Mouse (Mus musculus) G1E-ER4 (cell line): ENCODE results near the gene Babam1. TPM values are rescaled to one million over a fixed set of nuclear protein-coding genes. Genes with fewer than 3 reads are reported as not detected.

ENCODE experiments used
- GATA1 ChIP-seq: IDR thresholded peaks from one replicate; pipeline ENCODE4 v1.8.0; 2012; ENCODE audit warnings: low read length, inconsistent platforms
- polyA plus RNA-seq: library from polyadenylated mRNA; stranded (reverse); fragments of >175 nt; gene quantifications from 2 replicates; pipeline ENCODE4 v1.2.3, GENCODE M21; 2012

The Babam1 gene
- 146 and 153 TPM in 2 replicates for polyA plus RNA-seq

DNA sequence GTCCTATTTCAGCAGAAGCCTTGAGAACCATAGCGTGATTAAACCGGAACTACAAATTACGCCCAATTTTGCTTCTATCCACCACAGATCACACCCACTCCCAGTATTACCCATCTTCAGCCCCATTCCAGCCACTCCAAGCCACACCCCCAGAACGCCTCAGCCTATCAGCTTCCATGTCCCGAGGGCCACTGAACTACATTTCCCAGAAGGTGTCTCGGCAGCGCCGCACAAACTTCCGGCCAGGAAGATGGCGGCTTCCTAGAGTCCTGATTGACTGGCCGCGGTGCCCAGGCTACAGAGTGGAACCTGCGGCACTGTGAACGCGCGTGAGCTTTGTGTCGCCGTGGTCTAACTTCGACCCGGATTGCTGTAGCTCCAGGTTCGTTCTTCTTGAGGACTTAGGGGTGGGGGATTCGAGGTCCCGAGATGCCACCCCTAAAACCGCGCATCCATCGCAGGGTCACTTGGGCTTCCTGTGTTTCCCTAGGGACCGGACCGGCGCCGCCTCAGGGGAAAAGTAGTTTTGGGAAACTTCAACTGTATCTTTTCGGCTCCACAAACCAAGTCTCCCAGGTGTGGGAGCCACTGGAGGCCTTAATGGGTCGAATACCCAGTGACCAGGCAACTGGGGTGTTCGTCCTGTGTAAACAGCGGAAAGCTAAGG, at the start of gene Babam1:
TSS of gene Babam1 (plus strand) at position 223 of the 667 bp plus-strand sequence.
- no peak for TF ChIP-seq GATA1

DNA sequence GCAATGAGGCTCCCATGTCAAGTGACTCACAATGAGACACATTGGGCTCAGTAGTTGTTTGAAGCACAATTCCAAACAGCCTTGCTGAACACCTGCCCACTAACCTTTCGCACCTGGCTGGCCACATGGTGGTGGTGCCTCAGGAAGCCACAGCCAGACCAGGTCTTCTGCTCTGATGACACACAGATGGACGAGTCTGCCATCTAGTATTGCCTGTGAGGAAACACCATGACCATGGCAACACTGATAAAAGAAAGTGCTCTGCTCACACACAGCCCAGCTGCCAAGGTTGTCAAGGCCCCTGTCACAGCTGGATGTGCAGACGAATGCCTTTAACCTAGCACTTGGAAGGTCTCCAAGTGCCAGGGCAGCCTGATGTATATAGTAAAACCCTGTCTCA, 45.5 kb upstream of the Babam1 start:
- TF ChIP-seq GATA1, result no peak

DNA sequence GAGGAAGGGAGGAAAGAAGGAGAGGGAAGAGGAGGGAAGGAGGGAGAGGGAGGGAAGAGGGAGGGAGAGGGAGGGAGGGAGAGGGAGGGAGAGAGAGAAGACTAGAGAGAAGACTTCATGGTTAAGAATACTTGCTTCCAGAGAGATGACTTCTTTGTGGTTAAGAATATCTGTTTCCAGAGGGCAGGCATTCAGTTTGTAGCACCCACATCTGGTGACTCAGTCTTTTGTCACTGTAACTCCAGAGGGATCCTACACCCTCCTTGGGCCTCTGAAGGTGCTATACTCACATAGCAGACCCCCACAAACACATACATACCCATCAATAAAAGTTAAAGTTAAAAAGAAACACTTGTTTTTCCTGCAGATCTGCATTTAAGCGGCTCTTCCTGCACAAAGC, 45.1 kb upstream of the Babam1 start:
- TF ChIP-seq GATA1, result no peak

DNA sequence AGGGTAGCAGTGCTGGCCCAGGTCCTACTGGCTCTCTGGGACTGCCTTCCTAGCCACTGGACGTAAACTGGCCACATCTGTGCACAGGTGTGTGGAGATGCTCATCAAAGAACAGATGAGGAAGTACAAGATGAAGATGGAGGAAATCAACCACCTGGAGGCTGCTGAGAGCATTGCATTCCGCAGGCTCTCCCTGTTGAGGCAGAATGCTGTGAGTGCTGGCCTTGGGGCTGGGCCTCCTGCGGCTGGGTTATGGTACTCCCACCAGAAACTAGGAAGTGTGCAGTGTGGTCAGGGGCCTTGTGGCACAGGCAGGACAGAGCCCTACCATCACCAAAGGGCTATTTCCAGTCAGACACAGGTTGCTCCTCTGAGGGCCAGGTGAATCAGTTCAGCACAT, 38.6 kb upstream of the Babam1 start:
- no peak for TF ChIP-seq GATA1

DNA sequence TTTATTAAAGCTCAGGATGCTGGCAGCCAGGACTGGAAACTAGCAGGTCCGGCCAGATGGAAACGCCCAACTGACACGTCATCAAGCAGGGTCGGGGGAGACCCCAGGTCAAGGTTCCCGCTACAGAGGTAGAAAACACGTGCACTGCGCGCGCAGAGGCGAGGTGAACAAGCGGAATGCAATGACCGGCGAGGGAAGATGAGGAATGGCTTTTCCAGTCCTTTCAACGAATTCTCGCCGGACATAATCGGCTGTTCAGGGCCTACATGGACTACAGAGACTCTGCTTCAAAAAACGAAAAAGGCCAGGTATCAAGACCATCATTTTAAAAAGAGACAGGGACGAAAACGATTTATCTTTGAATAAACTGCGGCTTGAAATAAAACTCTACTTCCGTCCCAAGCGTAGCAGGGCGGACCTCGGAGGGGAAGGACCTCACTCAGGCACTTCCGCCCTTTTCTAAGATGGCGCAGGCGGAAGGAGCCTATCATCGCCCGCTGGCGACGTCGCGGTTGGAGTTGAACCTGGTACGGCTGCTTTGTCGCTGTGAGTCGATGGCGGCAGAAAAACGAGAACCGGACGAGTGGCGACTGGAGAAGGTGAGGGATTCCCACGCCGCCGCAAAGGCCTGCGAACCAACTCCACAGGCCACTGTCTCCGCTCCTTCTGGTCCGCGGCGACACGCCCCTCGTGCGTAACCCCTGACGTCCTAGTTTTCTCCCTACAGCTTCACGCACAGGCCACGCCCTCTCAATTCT, 29.7 kb upstream of the Babam1 start, which contains the start of gene Use1:
TSS of gene Use1 (plus strand) at position 78 of the 758 bp plus-strand sequence.
- TF ChIP-seq GATA1, result no peak

DNA sequence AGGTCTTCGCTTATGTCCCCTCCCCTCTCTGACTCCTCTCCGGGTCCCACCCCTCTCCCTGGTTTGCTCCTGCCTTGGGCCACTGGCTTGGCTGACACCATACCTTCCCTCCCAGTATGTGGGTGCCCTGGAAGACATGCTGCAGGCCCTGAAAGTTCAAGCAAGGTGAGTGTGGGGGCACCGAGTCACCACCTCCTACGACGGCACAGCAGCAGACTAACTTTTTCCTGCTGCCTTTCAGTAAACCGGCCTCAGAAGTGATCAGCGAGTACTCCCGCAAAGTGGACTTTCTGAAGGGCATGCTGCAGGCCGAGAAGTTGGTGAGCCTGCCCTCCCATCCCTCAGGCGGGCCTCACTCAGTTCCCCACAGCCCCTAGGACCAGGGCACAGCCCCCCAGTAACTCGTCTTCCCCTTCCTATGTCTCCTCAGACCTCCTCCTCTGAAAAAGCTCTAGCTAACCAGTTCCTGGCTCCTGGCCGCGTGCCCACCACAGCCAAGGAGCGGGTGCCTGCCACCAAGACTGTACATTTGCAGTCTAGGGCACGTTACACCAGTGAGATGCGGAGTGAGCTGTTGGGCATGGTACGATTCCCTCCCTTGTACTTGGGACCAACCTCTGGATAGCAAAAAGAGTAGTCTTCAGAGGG, 29.0 kb upstream of the Babam1 start:
- TF ChIP-seq GATA1, result no peak

DNA sequence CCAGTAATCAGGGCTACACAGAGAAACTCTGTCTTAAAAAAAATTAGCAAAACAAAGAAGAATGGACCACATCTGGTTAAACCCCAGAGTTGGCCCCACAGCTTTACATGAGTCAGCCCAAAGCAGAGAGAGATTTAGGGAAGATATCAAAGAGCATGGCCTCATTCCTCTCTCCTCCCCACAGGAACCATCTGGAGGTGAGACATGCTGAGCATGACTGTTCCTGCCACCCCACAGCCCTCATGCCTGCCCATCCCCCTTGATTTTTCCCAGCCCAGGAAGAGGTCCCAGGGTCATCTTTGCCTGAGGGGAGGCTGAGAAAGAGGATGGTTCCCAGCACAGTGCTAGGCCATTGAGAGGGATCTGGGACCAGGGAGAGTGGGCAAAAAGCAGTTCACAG, 28.3 kb upstream of the Babam1 start:
- no peak for TF ChIP-seq GATA1

DNA sequence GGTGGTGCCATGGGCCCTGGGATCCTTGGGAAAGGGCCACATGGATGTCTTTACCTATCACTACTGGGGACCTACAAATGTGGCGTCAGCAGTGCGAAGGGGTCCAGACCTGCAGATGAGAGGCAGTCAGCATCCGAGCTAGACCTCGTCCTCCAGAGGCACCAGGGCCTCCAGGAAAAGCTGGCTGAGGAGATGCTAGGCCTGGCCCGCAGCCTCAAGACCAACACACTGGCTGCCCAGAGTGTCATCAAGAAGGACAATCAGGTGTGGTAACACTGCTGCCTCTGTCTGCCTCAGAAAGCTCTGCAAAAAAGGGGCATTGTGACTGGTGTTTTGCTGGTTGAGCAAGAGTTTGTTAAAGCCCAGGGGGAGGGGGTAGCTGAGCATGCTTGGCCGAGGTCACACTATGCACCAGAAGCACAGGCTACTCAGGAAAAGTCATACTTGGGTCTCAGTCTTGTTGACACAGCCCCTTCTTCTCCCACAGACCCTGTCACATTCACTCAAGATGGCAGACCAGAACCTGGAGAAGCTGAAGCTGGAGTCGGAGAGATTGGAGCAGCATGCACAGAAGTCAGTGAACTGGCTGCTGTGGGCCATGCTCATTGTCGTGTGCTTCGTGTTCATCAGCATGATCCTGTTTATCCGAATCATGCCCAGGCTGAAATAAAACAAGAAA, 27.5 kb upstream of the Babam1 start:
- no peak for TF ChIP-seq GATA1

DNA sequence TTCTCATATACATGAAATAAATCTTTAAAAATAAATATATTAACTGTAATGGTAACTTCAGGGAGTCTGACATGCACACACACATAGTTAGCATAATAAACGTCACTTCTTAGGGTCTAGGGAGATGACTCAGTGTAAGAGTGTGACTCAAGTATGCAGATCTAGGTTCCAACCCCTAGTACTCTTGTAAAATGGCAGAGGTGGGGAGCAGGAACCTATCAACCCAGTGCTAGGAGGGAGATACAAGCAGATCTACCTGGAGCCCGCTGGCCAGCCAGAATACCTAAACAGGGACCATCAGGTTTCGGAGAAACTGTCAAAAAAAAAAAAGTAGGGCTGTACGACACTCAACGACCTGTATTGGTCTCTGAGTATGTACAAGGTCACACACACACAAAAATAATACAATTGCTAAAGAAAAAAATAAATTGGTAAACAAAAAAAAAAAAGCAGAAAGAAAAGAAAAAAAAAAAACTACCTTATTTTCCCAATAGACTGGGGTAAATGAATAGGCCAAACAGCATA, 25.9 kb upstream of the Babam1 start:
- no peak for TF ChIP-seq GATA1

DNA sequence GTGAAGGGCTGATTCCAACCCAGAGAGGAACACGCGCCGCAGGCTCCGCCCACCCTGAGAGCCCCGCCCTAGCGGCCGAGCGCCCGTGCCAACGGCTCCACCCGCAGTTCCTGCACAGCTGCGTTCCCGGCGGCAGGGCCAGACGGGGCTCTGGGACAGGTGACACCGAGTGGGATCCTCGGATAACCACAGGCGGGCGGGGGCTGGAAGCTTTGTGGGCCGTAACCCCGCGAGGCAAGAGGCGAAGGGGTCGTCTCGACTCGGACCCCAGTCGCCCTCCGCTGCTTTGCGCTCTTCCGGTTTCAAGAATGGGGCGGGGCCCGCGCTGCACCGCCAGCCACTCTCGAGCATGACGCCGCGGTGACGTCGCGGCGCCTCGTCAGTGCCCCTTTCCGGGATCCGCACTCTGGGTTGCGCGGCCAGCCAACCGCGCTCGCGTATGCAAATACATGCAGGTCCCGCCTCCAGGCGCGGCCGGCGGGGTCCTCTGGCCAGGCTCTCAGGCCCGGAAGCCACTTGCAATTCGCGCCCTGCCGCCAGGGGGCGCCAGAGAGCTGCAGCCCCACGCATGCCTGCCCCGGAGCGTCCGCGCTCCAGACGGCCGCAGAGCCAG, 25.3 kb upstream of the Babam1 start, which contains the start of gene Ocel1:
TSS of gene Ocel1 (plus strand) at position 63 of the 613 bp plus-strand sequence.
- no peak for TF ChIP-seq GATA1

DNA sequence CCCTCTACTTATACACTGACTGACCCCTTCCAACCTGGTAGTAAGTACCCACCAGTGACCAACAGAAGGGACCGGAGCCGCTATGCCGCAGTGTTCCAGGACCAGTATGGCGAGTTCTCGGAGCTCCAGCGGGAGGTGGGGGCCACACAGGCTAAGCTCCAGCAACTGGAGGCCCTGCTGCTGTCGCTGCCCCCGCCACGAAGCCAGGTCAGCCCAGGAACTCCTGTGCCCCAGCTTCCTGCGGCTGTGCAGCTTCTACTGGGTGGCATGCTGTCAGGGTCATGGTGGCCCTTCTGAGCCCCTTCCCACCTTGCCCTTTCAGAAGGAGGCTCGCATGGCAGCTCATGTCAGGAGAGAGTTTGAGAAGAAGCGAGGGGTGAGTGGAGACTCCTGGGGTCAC, 24.2 kb upstream of the Babam1 start:
- TF ChIP-seq GATA1, result no peak

DNA sequence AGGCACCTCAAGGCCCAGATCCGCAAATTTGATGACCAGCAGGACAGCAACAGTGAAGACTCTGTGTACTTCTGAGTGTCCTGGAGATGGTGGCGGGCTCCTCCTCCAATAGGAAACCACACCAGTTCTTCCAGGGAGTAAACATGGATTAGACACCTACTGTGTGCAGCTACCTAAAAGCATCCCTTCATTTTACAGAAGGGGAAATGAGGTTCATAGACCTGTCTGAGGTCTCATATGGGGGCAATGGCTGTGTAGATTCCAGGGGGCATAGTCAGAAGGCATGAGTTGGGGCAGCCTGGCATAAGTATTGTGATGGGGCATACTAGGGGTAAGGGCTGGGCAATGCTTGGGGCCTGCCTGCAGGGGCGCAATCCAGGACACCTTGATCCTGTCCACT, 23.7 kb upstream of the Babam1 start:
- no peak for TF ChIP-seq GATA1

DNA sequence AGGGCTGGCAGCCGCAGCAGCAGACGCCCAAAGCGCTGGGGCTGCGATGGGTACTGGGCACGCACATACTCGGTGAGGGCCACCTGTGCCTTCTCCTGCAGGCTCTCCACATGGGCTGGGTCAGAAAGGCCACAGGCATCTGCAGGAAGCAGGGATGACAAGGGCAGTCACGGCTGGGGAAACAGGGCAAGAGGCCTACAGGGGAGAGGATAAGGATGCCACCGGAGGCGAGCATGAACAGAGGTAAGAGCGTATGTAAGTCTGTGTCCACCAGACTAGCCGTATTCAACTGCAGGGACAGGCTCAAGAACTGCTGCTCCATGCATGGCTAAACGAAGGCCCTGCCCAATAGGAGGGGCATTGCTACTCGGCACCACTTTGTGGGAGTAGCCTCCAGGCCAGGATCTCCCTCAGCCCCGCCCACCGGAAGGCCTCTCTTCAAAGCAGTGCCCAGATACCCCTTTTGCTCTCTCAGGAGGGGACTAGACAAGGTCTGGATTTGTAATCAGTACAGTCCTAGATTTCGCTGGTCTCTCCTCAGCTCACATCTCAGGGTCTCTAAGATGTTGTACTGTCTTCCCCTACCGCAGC, 21.9 kb upstream of the Babam1 start:
- TF ChIP-seq GATA1, result no peak

DNA sequence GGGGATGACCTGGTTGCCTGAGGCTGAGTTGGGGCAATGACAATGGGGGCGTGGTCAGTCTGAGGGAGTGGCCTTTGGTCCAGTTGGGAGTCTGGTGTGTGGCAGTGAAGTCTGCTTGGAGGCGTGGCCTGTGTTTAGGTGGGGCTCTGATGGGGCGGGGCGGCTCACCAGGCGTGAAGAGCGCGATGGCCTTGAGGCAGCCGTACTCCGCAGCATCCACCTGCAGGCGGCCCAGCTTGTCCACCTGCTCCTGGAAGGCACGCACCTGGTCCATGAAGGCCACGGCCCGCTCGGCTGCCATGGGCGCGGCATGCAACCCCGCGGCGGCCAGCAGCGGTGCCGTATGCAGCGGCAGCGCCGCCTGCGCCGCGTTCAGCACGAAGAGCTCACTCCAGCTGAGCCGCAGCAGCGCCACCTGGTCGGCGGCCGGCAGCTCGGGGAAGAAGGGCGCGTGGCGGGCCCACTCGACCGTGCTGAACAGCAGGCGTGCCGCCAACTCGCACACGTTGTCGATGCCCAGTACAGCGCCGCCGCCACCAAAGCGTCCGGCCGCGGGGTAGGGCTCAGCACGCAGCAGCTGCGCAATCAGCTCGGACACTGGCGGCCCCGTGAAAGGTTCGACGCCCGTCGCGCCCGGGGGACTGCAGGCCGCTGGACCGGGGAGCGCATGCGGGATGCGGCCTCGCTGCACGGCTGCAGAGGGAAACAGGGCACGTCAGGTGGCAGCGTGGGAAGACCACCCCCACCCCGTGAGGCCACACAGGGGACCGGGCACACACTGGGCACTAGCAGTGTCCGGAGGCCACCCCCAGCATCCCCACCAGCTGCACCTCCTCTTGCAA, 20.9 kb upstream of the Babam1 start:
- TF ChIP-seq GATA1, result no peak
